Comparison of ENCODE assay signal across 9 mouse cellular contexts in genomic region chr11:112784347-112784902, GRCm38 (mm10). TPM values are rescaled to one million over a fixed set of nuclear protein-coding genes. Genes with fewer than 3 reads are reported as not detected.
DNase-seq lines count a peak whose midpoint lies in the region; ATAC-seq and TF ChIP-seq lines count a peak whose summit lies in the region.
"Had no signal": no experiment of that assay in that cellular context is flagged by ENCODE, and none has a peak within 500 bp of the region (broad histone marks: within the 10 kb centered on the region; RNA-seq: fewer than 3 reads in every experiment).

No protein-coding gene starts in this region.

- peaks cover 15% of the 10 kb centered on the region for H3K4me1 ChIP-seq in embryonic facial prominence, embryonic 14.5 days (ENCODE audit: control insufficient read depth, insufficient read depth, low read length)
- peaks cover 5% of the 10 kb centered on the region; the same call in 1 of the 2 replicates for H3K4me1 ChIP-seq in intestine, postnatal 0 days (replicated peaks; ENCODE audit: control insufficient read depth, insufficient read depth, low read length)
- H3K4me1 ChIP-seq in olfactory bulb, adult 2 months (ENCODE audit: control insufficient read depth, insufficient read depth, low read length), result peaks cover 34% of the 10 kb centered on the region

- peaks cover 10% of the 10 kb centered on the region for H3K27me3 ChIP-seq in embryonic facial prominence, embryonic 14.5 days (replicated peaks; ENCODE audit: control insufficient read depth, insufficient read depth, low read length)
- H3K27me3 ChIP-seq in intestine, postnatal 0 days (replicated peaks; ENCODE audit: control insufficient read depth, insufficient read depth, low read length), result peaks cover 15% of the 10 kb centered on the region

- H3K4me3 ChIP-seq in embryonic facial prominence, embryonic 14.5 days (ENCODE audit: low read depth, low read length), result peak overlapping the region; percentile 73
- peak overlapping the region; percentile 78 for H3K4me3 ChIP-seq in intestine, postnatal 0 days (ENCODE audit: low read depth, low read length)
- H3K4me3 ChIP-seq in olfactory bulb, adult 2 months (ENCODE audit: insufficient read depth, low read depth, low read length), result peak overlapping the region; percentile 45

- H3K27ac ChIP-seq in embryonic facial prominence, embryonic 14.5 days (replicated peaks; ENCODE audit: low read depth, low read length), result peak overlapping the region; percentile 52
- 0 out of 2 replicates have a peak overlapping the region, but pooled peaks have one; percentile 7 for H3K27ac ChIP-seq in intestine, postnatal 0 days (ENCODE audit: low read depth, low read length)
- no peak overlapping the region for H3K27ac ChIP-seq in olfactory bulb, adult 2 months (ENCODE audit: insufficient read depth, low read depth, low read length)

- H3K9ac ChIP-seq in embryonic facial prominence, embryonic 14.5 days (ENCODE audit: low read depth, low read length), result peak overlapping the region; percentile 85
- H3K9ac ChIP-seq in intestine, postnatal 0 days (ENCODE audit: low read depth, low read length), result peak overlapping the region; percentile 34

- H3K4me2 ChIP-seq in embryonic facial prominence, embryonic 14.5 days (ENCODE audit: low read depth, low read length), result peak overlapping the region; percentile 81
- peak overlapping the region; percentile 84 for H3K4me2 ChIP-seq in intestine, postnatal 0 days (replicated peaks; ENCODE audit: low read depth)

- H3K9me3 ChIP-seq in embryonic facial prominence, embryonic 14.5 days (ENCODE audit: control insufficient read depth, low read length), result no peaks in the 10 kb centered on the region
- H3K9me3 ChIP-seq in intestine, postnatal 0 days (ENCODE audit: control insufficient read depth), result no peaks in the 10 kb centered on the region

- intact Hi-C loops in left cerebral cortex, postnatal 4 days (cut with DNase I), result loop anchor here (5.0 kb wide), 2 partner anchors 882 to 1132 kb away; no protein-coding TSS in a partner anchor

- peaks cover 7% of the 10 kb centered on the region; the same call in 1 of the 2 replicates for H3K36me3 ChIP-seq in embryonic facial prominence, embryonic 14.5 days (ENCODE audit: control insufficient read depth, insufficient read depth, low read length)
- H3K36me3 ChIP-seq in intestine, postnatal 0 days (ENCODE audit: control insufficient read depth, insufficient read depth), result no peaks in the 10 kb centered on the region; the same call in 1 of the 2 replicates

- TF ChIP-seq POLR2A in olfactory bulb, adult 2 months (IDR thresholded peaks at IDR 0.05; ENCODE audit: insufficient read depth, low read depth, low read length), result no peak

- no peak for TF ChIP-seq CTCF in intestine, postnatal 0 days (IDR thresholded peaks at IDR 0.05; ENCODE audit: low read depth)
- no peak for TF ChIP-seq CTCF in olfactory bulb, adult 2 months (IDR thresholded peaks at IDR 0.05; ENCODE audit: insufficient read depth, low read depth, low read length)

- 4% methylated on average over 29 of the region's 30 CpGs for WGBS in embryonic facial prominence, embryonic 14.5 days
- 5% methylated on average over 30 of the region's 30 CpGs for WGBS in intestine, postnatal 0 days
- 5% methylated on average over 30 of the region's 30 CpGs for WGBS in olfactory bulb, adult 2 months

- DNase-seq in left cerebral cortex, postnatal 4 days, result peak; percentile 31
- DNase-seq in left cerebral cortex, adult 8-10 months (ENCODE audit: low spot score in 2 of 2), result no peak
- DNase-seq in embryonic facial prominence, embryonic 14.5 days (ENCODE audit: low spot score), result no peak
- DNase-seq in urinary bladder, postnatal 36 days (ENCODE audit: low spot score in 2 of 2), result no peak
- DNase-seq in urinary bladder, postnatal 4 days (ENCODE audit: low spot score in 2 of 2), result no peak
- DNase-seq in cerebellum, adult 9-11 months, result no peak
- DNase-seq: adrenal gland, adult 2 months had no signal

- ATAC-seq in embryonic facial prominence, embryonic 14.5 days (ENCODE audit: low read depth), result no peak
- ATAC-seq in intestine, postnatal 0 days, result 0 out of 2 replicates have a peak, but pooled peaks have one; percentile 20

RNA-seq across cellular contexts. Expression of gene Sox9, which starts 2.4 kb away (rescaled TPM):
- total RNA-seq in left cerebral cortex, postnatal 4 days (2021), result 10 to 100 TPM; 21.3 to 21.4 TPM
- 10 to 100 TPM; 21.5 to 32.6 (median 26.0) TPM for total RNA-seq in left cerebral cortex, adult 8-10 months (2022)
- polyA plus RNA-seq in embryonic facial prominence, embryonic 14.5 days (2014; fragmentation: Nextera tagmentation; extraction: Ambion mirVana), result 48.0 and 61.8 TPM in 2 replicates
- 15.9 and 16.6 TPM in 2 replicates for polyA plus RNA-seq in intestine, postnatal 0 days (2015; fragmentation: Nextera tagmentation; extraction: Ambion mirVana)
- polyA plus RNA-seq in olfactory bulb, adult 2 months (2012; ENCODE audit: insufficient read depth, insufficient read length, low replicate concordance, missing spikeins), result not detected in 2 replicates

Comparison
In these comparisons a context has a peak if more than half of its experiments do, and no peak if none do; other contexts are left out.
1. RNA of gene Sox9, which starts 2.4 kb away (polyA plus RNA-seq): 48.0 to 61.8 TPM in embryonic facial prominence, embryonic 14.5 days and 15.9 to 16.6 TPM in intestine, postnatal 0 days; not detected in olfactory bulb, adult 2 months; every median in the first group is over 10 times any median in the second.
2. Peak in every context shown above with its lines, with median percentiles within 50 percentile points of each other: H3K4me3 ChIP-seq.